Mouse (Mus musculus): ENCODE results near the gene Socs3.

DNA sequence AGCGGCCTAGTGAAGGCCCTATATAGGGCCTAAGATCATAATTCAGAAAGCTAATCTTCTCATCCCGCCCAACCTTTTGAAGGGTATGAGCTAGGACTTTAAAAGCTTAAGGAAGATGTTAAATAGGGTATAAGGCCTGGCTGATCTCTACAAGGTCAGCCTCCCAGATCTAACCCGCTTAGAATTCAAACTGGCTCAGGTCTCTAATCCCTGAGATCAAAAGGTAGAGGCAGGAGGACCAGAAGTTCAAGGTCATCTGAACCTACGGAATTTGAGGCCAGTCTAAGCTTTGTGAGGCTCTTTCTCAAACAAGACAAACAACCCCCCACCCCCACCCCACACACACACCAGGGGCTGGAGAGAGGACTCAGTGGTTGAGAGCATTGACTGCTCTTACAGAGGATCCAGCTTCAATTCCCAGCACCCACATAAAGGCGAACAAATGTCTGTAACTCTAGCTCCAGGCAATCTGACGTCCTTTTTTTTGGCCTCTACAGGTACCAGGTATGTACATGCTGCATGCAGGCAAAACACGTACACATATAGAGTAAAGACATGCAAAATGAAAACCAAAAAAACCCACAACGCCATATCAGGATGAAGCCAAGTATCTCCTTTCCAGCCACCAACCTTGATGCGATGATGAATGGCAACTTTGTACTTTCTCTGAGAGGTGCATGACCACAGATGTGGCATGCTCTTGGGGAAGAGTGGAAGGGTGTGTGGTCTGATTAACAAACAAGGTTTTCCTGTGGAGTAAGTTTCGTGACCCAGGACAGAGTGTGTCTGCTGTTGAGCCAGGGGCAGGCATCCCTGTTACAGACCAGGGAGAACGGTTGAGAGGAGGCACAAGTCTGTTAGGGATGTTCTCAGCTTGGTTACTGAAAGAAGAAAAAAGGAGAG lies 3.1 kb upstream of the Socs3 start:
- no peak for TF ChIP-seq CTCF (conservative IDR thresholded peaks at IDR 0.05; ENCODE audit: low read length)
- peak; percentile 71; the same call in 1 of the 2 replicates for TF ChIP-seq NANOG (IDR thresholded peaks at IDR 0.05; ENCODE audit: borderline replicate concordance, low read length)
